Mouse (Mus musculus) myocyte (in vitro differentiated cells): ENCODE results near the gene Ptprg.

Experiments used
- CEBPB ChIP-seq: IDR thresholded peaks from 2 replicates; pipeline ENCODE4 v1.6.1; 2011; ENCODE audit warnings: mild to moderate bottlenecking, moderate library complexity; ENCODE audit not compliant: poor library complexity, insufficient read depth, severe bottlenecking
- E2F4 ChIP-seq: IDR thresholded peaks from one replicate; pipeline ENCODE4 v1.6.1; 2011; ENCODE audit warnings: mild to moderate bottlenecking, control low read depth, moderate library complexity; ENCODE audit not compliant: insufficient read depth
- MAX ChIP-seq: IDR thresholded peaks from one replicate; pipeline ENCODE4 v1.6.1; 2011; ENCODE audit warnings: low read depth, mild to moderate bottlenecking, control low read depth
- MYOD1 ChIP-seq, 3 experiments: IDR thresholded peaks; one replicate each; pipeline ENCODE4 v1.6.1; 2011; ENCODE audit warnings: control low read depth in 2 of 3, low read depth in 2 of 3, mild to moderate bottlenecking in 2 of 3, moderate library complexity in 1 of 3; ENCODE audit not compliant: insufficient read length in 2 of 3, control insufficient read depth in 1 of 3
- MYOG ChIP-seq, 3 experiments: IDR thresholded peaks; one replicate each; pipeline ENCODE4 v1.6.1; 2011; ENCODE audit warnings: control low read depth in 2 of 3, low read depth in 2 of 3, mild to moderate bottlenecking in 2 of 3; ENCODE audit not compliant: insufficient read length in 2 of 3, control insufficient read depth in 1 of 3, insufficient read depth in 1 of 3
- POLR2A ChIP-seq: IDR thresholded peaks from one replicate; pipeline ENCODE4 v1.6.1; 2011; ENCODE audit warnings: low read depth, mild to moderate bottlenecking, control low read depth, moderate library complexity; ENCODE audit not compliant: insufficient read length
- POLR2AphosphoS2 ChIP-seq: IDR thresholded peaks from one replicate; pipeline ENCODE4 v1.6.1; 2011; ENCODE audit warnings: low read depth, control low read depth; ENCODE audit not compliant: insufficient read length
- REST ChIP-seq: IDR thresholded peaks from one replicate; pipeline ENCODE4 v1.6.1; 2011; ENCODE audit warnings: mild to moderate bottlenecking, control low read depth, moderate library complexity; ENCODE audit not compliant: insufficient read depth, insufficient read length
- TCF12 ChIP-seq: IDR thresholded peaks from one replicate; pipeline ENCODE4 v1.6.1; 2011; ENCODE audit warnings: mild to moderate bottlenecking, control low read depth; ENCODE audit not compliant: poor library complexity, insufficient read depth, severe bottlenecking
- TCF3 ChIP-seq: IDR thresholded peaks from one replicate; pipeline ENCODE4 v1.6.1; 2011; ENCODE audit warnings: low read depth, control low read depth; ENCODE audit not compliant: insufficient read length
- USF1 ChIP-seq: IDR thresholded peaks from one replicate; pipeline ENCODE4 v1.6.1; 2011; ENCODE audit warnings: low read depth, mild to moderate bottlenecking, control low read depth, moderate library complexity

- TF ChIP-seq POLR2A (no peak), CEBPB (no peak), MAX (no peak), E2F4 (no peak), REST (no peak), TCF12 (no peak), USF1 (no peak), POLR2AphosphoS2 (no peak), MYOD1 (IDR thresholded peaks at IDR 0.05; ENCODE audit: control insufficient read depth in 1 of 3, insufficient read length in 2 of 3, low read depth in 2 of 3) (no peak), MYOG (IDR thresholded peaks at IDR 0.05; ENCODE audit: control insufficient read depth in 1 of 3, insufficient read depth in 1 of 3, insufficient read length in 2 of 3, low read depth in 2 of 3) (no peak), TCF3 (no peak)
These were observed 311.5 kb downstream of the Ptprg start for GRCm38 (mm10) chr14:11864840-11865239.
